Mouse (Mus musculus) heart, embryonic 15.5 days (tissue): ENCODE measurements around the gene Ndufb6. TPM values are rescaled to one million over a fixed set of nuclear protein-coding genes. Genes with fewer than 3 reads are reported as not detected.

Experiments used
- ATAC-seq: fragments of 200-750 bp; cut with Nextera tagmentation; replicated peaks from 2 replicates; pipeline ENCODE4 v1.8.0; 2017; ENCODE audit warnings: low read depth, moderate TSS enrichment; ENCODE audit not compliant: insufficient number of reproducible peaks, insufficient read depth, low FRiP score
- H3K27ac ChIP-seq: fragments of 300-500 bp; sonication (generic); 2 replicates; pipeline ENCODE4 v1.5.1; 2015; ENCODE audit warnings: mild to moderate bottlenecking, inconsistent platforms
- H3K27me3 ChIP-seq: fragments of 300-500 bp; sonication (generic); 2 replicates; pipeline ENCODE4 v1.6.1; 2015; ENCODE audit warnings: inconsistent platforms
- H3K36me3 ChIP-seq: fragments of 300-500 bp; sonication (generic); 2 replicates; pipeline ENCODE4 v1.6.1; 2015; ENCODE audit warnings: mild to moderate bottlenecking, inconsistent platforms
- H3K4me1 ChIP-seq: fragments of 300-500 bp; sonication (generic); replicated peaks from 2 replicates; pipeline ENCODE4 v1.6.1; 2015; ENCODE audit warnings: inconsistent platforms
- H3K4me2 ChIP-seq: fragments of 300-500 bp; sonication (generic); 2 replicates; pipeline ENCODE4 v1.6.1; 2015; ENCODE audit warnings: inconsistent platforms, mild to moderate bottlenecking, moderate library complexity
- H3K4me3 ChIP-seq: fragments of 300-500 bp; sonication (generic); 2 replicates; pipeline ENCODE4 v1.5.1; 2015; ENCODE audit warnings: mild to moderate bottlenecking, inconsistent platforms
- H3K9ac ChIP-seq: fragments of 300-500 bp; sonication (generic); 2 replicates; pipeline ENCODE4 v1.6.1; 2015; ENCODE audit warnings: mild to moderate bottlenecking, inconsistent platforms
- H3K9me3 ChIP-seq: fragments of 300-500 bp; sonication (generic); replicated peaks from 2 replicates; pipeline ENCODE4 v1.6.1; 2016; ENCODE audit warnings: inconsistent platforms
- WGBS: fragments of 180-500 bp; shearing (Covaris S2); methylation state at CpG from one replicate; pipeline ENCODE4 v1.1.7; 2015; ENCODE audit warnings: mixed read lengths; 5-methylcytosine and 5-hydroxymethylcytosine counted together
- polyA plus RNA-seq: library from polyadenylated mRNA; unstranded; fragments of >200 nt; fragmentation: Nextera tagmentation; extraction: Ambion mirVana; gene quantifications from 2 replicates; pipeline ENCODE4 v1.2.1, GENCODE M21; 2015

Ndufb6 gene
- polyA plus RNA-seq, 1 experiment from 2014 or later = 594 TPM

DNA sequence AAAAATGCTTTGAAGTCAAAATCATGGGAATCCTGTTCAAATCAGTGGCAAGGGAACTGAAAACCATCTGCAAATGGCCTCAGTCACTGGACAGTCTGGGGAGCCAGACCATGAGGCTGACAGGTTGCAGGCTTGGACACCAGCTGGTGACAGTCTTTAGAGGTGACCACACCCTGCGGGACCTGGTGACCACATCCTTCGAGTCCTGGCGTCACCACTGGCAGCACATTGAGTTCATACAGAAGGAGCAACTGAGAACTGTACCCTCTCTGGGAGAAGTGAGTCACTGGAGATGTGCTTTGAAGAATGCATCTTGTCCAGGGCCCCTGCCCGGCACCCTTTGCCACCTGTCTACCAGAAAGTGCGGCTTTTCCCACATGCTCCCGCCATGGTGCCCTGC lies 49.5 kb downstream of the Ndufb6 start:
- no peak overlapping the region for H3K9ac ChIP-seq
- H3K4me2 ChIP-seq = no peak overlapping the region
- H3K36me3 ChIP-seq = no peaks in the 10 kb centered on the region; the same call in 1 of the 2 replicates
- ATAC-seq = no peak
- H3K27ac ChIP-seq = no peak overlapping the region
- H3K27me3 ChIP-seq = no peaks in the 10 kb centered on the region
- 78% methylated on average over 6 of the region's 6 CpGs for WGBS
- H3K4me1 ChIP-seq = no peaks in the 10 kb centered on the region
- H3K9me3 ChIP-seq = no peaks in the 10 kb centered on the region
- no peak overlapping the region for H3K4me3 ChIP-seq

DNA sequence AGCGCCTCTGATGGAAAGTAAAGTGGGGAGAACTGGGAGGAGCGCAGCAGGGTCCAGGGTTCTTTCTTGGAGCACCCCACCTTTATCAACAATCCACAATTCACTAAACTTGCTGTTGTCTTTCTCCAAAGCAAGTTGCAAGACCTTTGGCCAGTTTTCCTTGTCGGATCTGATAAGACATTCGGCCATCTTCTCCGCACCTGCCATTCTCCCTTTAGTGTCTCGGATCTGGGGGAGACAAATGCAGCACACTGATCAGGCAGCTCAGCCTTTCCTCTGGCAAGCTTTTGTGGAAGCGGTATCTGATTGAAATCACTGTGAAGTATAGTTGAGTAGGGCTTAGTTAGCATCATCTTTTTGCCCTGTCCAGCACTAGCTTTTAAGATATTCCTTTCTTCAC lies 51.3 kb downstream of the Ndufb6 start:
- Histone ChIP-seq H3K4me1 (no peaks in the 10 kb centered on the region), H3K27me3 (no peaks in the 10 kb centered on the region)

DNA sequence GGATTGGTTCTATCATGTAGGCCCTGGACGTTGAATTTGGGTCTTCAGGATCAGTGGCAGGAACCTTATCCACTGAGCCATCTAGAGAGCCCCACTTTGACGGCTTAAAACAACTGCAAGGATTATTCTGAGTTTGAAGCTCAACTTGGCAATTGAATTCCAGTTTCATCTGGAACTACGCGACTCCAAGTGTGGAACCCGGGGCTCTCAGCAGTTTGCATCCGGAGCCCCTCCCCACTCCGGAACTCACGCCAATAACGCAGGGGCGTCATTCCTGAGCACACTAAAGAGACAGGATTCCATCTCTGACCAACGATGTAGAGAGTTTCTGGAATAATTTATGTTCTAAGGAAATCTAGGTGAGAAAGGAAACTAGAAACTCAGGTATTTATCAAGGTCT lies 52.1 kb downstream of the Ndufb6 start:
- Histone ChIP-seq H3K36me3 (peaks cover 3% of the 10 kb centered on the region; the same call in 1 of the 2 replicates), H3K4me2 (no peak overlapping the region), H3K4me3 (no peak overlapping the region), H3K4me1 (no peaks in the 10 kb centered on the region), H3K9ac (no peak overlapping the region), H3K9me3 (no peaks in the 10 kb centered on the region), H3K27ac (no peak overlapping the region), H3K27me3 (no peaks in the 10 kb centered on the region)
- no peak for ATAC-seq
- WGBS = 82% methylated on average over 11 of the region's 11 CpGs

More for the DNA sequence above, 51.3 kb downstream of the Ndufb6 start:
- no peak overlapping the region for H3K9ac ChIP-seq
- ATAC-seq = no peak
- 84% methylated on average over 7 of the region's 7 CpGs for WGBS
- H3K4me3 ChIP-seq = no peak overlapping the region
- no peak overlapping the region for H3K4me2 ChIP-seq
- H3K36me3 ChIP-seq = peaks cover 3% of the 10 kb centered on the region; the same call in 1 of the 2 replicates
- no peak overlapping the region for H3K27ac ChIP-seq
- no peaks in the 10 kb centered on the region for H3K9me3 ChIP-seq

DNA sequence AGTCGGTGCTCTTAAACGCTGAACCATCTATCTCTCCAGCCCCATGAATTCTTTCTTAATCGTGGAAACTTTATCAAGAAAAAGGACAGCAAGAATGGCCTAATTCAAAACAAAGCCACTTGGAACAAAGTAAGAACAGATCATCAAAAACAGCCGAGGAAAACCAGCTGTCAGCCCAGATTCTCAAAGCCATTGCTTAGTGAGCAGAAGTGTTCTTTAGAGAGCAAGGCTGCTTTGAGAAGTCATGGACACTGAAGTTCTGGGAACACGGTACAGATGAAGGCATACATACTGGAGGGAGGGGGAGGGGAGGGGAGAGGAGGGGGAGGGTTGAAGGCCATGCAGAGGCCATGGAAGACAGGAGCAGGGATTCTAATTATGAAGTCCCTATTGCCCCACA lies 53.1 kb downstream of the Ndufb6 start:
- Histone ChIP-seq H3K36me3 (peaks cover 3% of the 10 kb centered on the region; the same call in 1 of the 2 replicates), H3K27ac (no peak overlapping the region), H3K9me3 (no peaks in the 10 kb centered on the region), H3K4me1 (peaks cover under 1% of the 10 kb centered on the region; the same call in 1 of the 2 replicates), H3K27me3 (no peaks in the 10 kb centered on the region), H3K4me3 (no peak overlapping the region), H3K9ac (no peak overlapping the region), H3K4me2 (no peak overlapping the region)
- ATAC-seq = no peak
- 63% methylated on average over 5 of the region's 5 CpGs for WGBS

DNA sequence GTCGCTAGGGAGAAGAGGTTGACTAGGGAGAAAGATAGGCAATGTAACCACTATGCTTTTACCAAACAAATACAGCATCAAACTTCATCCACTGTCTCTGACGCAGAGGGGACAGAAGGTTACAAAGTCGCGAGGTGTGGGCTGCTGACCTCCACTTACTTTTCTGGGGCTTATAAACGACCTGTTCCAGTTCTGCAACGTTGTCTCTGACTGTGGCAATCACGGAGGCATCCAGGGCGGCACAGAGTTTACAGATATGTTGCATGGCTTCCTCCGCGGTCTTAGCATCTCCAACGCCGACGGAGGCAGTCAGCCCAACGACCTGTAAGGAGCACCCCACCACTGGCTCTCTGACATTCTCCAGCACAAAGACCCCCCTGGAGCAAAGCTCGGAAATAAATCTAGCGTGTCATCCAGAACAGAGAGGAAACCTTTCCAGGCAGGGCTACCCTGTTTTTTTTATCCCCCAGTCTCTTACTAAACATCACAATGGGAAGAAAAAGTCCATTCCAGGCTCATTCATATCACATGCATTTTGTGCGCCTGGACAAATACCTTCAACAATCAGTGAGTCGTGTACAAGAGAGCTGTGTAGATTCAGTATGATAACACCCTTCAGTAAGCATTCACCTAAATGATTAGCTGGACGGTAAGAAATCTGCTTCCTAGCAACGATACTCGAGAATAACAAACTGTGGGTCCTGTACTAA lies 57.2 kb downstream of the Ndufb6 start:
- Histone ChIP-seq H3K4me3 (no peak overlapping the region), H3K9me3 (no peaks in the 10 kb centered on the region), H3K27ac (no peak overlapping the region), H3K4me2 (no peak overlapping the region), H3K27me3 (no peaks in the 10 kb centered on the region), H3K4me1 (peaks cover 2% of the 10 kb centered on the region; the same call in 1 of the 2 replicates), H3K36me3 (peaks cover 9% of the 10 kb centered on the region; the same call in 1 of the 2 replicates), H3K9ac (no peak overlapping the region)
- no peak for ATAC-seq
- 48% methylated on average over 21 of the region's 21 CpGs for WGBS

DNA sequence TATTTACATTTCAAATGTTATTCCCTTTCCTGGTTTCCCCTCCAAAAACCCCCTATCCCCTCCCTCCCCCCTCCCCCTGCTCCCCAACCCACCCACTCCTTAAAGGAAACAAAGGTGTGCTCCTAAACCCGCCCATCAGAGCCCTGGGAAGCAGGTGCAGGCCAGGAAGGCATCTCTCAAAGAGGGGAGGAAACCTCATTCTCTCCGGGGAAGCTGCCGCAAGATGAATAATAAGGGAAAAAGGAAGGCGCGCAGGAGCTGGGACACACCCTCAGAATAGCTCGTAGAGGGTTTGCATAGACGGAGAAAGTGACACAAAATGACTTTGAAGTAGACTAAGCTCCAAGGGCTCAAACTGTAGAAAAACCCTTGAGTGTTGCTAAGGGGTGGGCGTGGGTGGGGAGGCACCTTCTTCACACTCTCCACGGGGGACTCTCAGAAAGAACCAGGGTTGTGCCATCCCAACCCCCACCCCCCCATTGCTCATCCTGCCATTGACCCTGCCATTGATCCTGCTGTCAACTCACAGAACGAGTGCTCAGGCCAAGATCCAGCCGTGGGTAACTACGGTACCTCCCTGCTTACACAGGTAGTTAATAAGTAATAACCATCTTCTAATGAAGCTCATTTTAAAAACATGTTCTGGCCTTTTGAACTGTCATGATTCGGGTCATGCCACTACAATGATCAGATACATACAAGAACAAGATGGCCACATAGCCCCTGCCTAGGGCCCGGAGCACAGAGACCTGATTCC lies 58.0 kb downstream of the Ndufb6 start:
- H3K36me3 ChIP-seq = peaks cover 13% of the 10 kb centered on the region; the same call in 1 of the 2 replicates
- H3K9me3 ChIP-seq = no peaks in the 10 kb centered on the region
- no peaks in the 10 kb centered on the region for H3K27me3 ChIP-seq
- peak overlapping the region; percentile 37 for H3K4me2 ChIP-seq
- no peak for ATAC-seq
- H3K4me1 ChIP-seq = peaks cover 2% of the 10 kb centered on the region; the same call in 1 of the 2 replicates
- 38% methylated on average over 14 of the region's 14 CpGs for WGBS
- H3K4me3 ChIP-seq = no peak overlapping the region
- H3K9ac ChIP-seq = no peak overlapping the region
- H3K27ac ChIP-seq = no peak overlapping the region

Other genes starting within 250 kb of the Ndufb6 start
- gene Aco1, start 136.3 kb downstream of the Ndufb6 start, polyA plus RNA-seq = 30.3 and 35.2 TPM in 2 replicates
- 8.3 and 12.6 TPM in 2 replicates for gene Ddx58, start 39.6 kb downstream of the Ndufb6 start, polyA plus RNA-seq
- gene Smim27, start 9.8 kb downstream of the Ndufb6 start, polyA plus RNA-seq = 23.9 and 44.0 TPM in 2 replicates
- gene Topors, start 9.6 kb downstream of the Ndufb6 start, polyA plus RNA-seq = 25.1 and 28.7 TPM in 2 replicates
- gene Tmem215, start 192.8 kb upstream of the Ndufb6 start, polyA plus RNA-seq = 0.96 and 1.3 TPM in 2 replicates